Mouse (Mus musculus) heart, embryonic 10.5 days (tissue): ENCODE measurements at regions not wholly inside any gene's neighbourhood (a gene's known extent, or its start where the extent isn't known, plus 50 kb on each side); places are given as distances from the start of the nearest gene placed in this dataset.

ENCODE experiments used
- DNase-seq: peaks from one replicate; pipeline ENCODE4 v3.0.0-alpha.2; 2017; ENCODE audit warnings: low spot score
- H3K27ac ChIP-seq: fragments of 300-500 bp; sonication (generic); 2 replicates; pipeline ENCODE4 v1.5.1; 2016; ENCODE audit warnings: mild to moderate bottlenecking
- H3K27me3 ChIP-seq: fragments of 300-500 bp; sonication (generic); 2 replicates; pipeline ENCODE4 v1.6.1; 2016; ENCODE audit warnings: mild to moderate bottlenecking; ENCODE audit not compliant: poor library complexity, insufficient read depth, severe bottlenecking
- H3K36me3 ChIP-seq: fragments of 300-500 bp; sonication (generic); 2 replicates; pipeline ENCODE4 v1.6.1; 2016; ENCODE audit warnings: mild to moderate bottlenecking, moderate library complexity
- H3K4me1 ChIP-seq: fragments of 300-500 bp; sonication (generic); 2 replicates; pipeline ENCODE4 v1.6.1; 2016; ENCODE audit warnings: mild to moderate bottlenecking
- H3K4me3 ChIP-seq: fragments of 300-500 bp; sonication (generic); 2 replicates; pipeline ENCODE4 v1.5.1; 2016; ENCODE audit warnings: mild to moderate bottlenecking, moderate library complexity
- H3K9me3 ChIP-seq: fragments of 300-500 bp; sonication (generic); 2 replicates; pipeline ENCODE4 v1.6.1; 2016; ENCODE audit warnings: mild to moderate bottlenecking, moderate library complexity
- WGBS: fragments of 180-500 bp; shearing (Covaris S2); methylation state at CpG from one replicate; pipeline ENCODE4 v1.1.7; 2016; 5-methylcytosine and 5-hydroxymethylcytosine counted together

DNA sequence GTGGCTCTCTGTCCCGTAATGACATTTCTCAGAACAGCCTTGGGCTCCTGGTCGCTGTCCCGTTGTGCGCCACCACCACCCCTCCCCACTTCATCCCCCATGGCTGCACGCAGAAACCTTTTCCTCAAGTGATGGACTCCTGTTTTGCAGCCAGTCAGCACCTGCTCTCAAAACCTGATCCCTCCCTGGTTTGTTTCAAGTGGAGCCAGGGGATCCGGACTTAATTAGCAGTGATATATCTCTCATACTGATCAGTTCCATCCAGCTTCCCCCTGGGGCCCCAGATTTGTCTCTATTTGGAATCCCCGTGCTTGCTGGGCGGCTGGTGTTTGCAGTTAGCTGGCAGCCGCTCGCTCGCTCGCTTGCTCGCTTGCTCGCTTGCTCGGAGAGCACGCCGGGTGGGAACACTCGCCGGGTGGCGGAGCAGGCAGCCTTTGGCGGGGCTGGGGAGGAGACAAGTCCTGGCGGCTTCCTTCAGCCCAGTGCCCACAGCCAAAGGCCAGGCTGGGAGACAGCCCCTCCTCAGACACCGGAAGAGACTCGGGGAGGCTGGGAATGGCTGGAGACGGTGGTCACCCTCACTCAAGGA lies 164.3 kb upstream of the Lef1 start:
- peak; percentile 79 for DNase-seq
- Histone ChIP-seq H3K27ac (peak overlapping the region; percentile 94), H3K4me3 (peak overlapping the region; percentile 60), H3K27me3 (no peaks in the 10 kb centered on the region; the same call in 1 of the 2 replicates), H3K4me1 (peaks cover 24% of the 10 kb centered on the region), H3K36me3 (no peaks in the 10 kb centered on the region), H3K9me3 (no peaks in the 10 kb centered on the region)
- WGBS, result under 1% methylated on average over 25 of the region's 25 CpGs

DNA sequence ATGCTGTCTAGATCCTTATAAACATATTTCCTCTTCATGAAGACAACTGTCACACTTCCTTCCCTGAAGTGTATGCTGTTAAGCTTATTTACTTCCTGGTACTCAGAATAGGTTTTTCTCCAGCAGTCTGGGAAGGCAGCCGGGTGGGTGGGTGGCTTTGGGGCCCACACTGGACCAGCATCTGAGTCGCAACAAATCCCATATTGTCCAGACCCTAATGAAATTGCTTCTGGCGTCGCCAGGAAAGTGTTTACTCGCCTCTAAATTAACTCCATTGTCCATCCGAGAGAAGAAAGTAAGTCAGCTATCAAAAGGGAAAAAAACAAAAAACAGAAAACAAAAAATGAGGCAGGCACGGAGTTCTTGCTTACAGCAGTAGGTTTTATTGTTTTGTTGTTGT lies 164.9 kb upstream of the Lef1 start:
- peaks cover 19% of the 10 kb centered on the region for H3K4me1 ChIP-seq
- DNase-seq, result no peak
- H3K9me3 ChIP-seq, result no peaks in the 10 kb centered on the region
- H3K27me3 ChIP-seq, result no peaks in the 10 kb centered on the region; the same call in 1 of the 2 replicates
- WGBS, result 11% methylated on average over 7 of the region's 7 CpGs
- peak overlapping the region; percentile 60 for H3K4me3 ChIP-seq
- H3K27ac ChIP-seq, result peak overlapping the region; percentile 94
- H3K36me3 ChIP-seq, result no peaks in the 10 kb centered on the region

- no peaks in the 10 kb centered on the region; the same call in 1 of the 2 replicates for H3K27me3 ChIP-seq
- WGBS, result 90% methylated on average over 6 of the region's 6 CpGs
Measured at GRCm38 (mm10) chr3:130944241-130944640, 166.0 kb upstream of the Lef1 start.

DNA sequence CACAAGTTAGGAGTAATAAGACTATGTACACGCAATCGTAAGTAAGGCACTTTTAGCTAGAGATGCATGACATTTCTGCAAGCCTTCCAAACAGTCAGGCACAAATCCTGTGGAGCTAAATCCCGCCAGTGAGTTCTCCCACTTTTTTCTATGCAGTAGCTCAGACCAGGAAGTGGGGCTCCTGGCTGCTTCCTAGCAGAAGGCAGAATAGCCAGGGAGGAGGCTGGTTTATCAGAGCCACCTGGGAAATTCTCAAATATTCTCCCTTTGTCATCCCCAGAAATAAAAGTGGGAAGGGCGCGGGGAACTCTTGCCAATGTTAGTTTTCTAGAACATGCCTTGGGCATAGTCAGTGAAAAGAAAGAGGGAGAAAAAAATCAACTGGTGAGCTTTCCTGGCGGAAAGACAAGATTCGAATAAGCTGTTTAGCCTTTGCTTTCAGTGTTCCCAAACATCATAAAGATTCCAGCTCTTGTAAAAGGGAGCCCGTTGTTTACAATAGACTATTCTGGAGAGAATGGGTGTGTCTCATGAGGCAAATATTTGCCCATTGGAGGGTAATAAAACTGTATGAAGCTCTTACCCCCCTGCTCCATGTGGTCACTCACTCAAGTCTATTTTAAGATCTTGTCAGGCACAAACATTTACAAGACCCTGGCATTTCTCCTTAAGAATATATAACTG lies 167.2 kb upstream of the Lef1 start:
- H3K4me1 ChIP-seq, result peaks cover 19% of the 10 kb centered on the region
- DNase-seq, result no peak
- no peaks in the 10 kb centered on the region for H3K9me3 ChIP-seq
- no peaks in the 10 kb centered on the region for H3K36me3 ChIP-seq
- 82% methylated on average over 8 of the region's 8 CpGs for WGBS
- no peak overlapping the region for H3K4me3 ChIP-seq
- no peaks in the 10 kb centered on the region; the same call in 1 of the 2 replicates for H3K27me3 ChIP-seq
- H3K27ac ChIP-seq, result no peak overlapping the region

More at GRCm38 (mm10) chr3:130944241-130944640, 166.0 kb upstream of the Lef1 start:
- no peaks in the 10 kb centered on the region for H3K9me3 ChIP-seq
- H3K4me3 ChIP-seq, result no peak overlapping the region
- peaks cover 19% of the 10 kb centered on the region for H3K4me1 ChIP-seq
- no peak overlapping the region for H3K27ac ChIP-seq
- DNase-seq, result no peak
- H3K36me3 ChIP-seq, result no peaks in the 10 kb centered on the region

DNA sequence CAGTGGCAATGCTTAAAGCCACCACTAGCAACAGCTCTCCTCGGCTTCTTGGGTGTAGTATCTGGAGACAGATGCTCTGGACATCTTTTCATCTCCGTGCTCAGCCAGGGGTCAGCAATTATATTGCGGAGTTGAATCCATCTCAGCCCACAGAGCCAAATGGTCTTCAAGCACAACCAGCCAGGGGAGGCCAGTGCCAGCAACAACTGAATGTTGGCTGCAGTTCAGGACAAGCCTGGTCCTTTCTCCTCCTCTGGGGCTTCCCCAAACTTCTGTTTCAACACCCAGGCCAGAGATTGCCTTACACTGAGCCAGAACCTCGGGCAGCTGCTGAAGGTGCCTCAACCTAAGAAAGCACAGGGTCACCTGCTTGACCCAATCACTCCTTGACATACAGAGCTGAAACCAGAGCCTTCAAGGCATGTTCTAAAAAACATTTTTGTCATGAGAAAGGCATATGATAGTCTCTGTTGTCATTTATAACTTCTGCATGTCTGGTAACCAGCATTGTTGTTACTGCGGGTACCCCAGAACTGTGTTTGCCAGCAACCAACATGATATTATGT lies 169.9 kb upstream of the Lef1 start:
- DNase-seq, result no peak
- Histone ChIP-seq H3K27ac (no peak overlapping the region), H3K9me3 (no peaks in the 10 kb centered on the region), H3K36me3 (no peaks in the 10 kb centered on the region), H3K4me3 (no peak overlapping the region), H3K4me1 (peaks cover 14% of the 10 kb centered on the region), H3K27me3 (no peaks in the 10 kb centered on the region)
- WGBS, result 81% methylated on average over 5 of the region's 5 CpGs

GRCm38 (mm10) chr3:130936980-130937379 lies 173.3 kb upstream of the Lef1 start:
- Histone ChIP-seq H3K27ac (peak overlapping the region; percentile 16; the same call in 1 of the 2 replicates), H3K36me3 (no peaks in the 10 kb centered on the region), H3K4me3 (no peak overlapping the region), H3K27me3 (no peaks in the 10 kb centered on the region), H3K9me3 (no peaks in the 10 kb centered on the region), H3K4me1 (peaks cover 21% of the 10 kb centered on the region)
- DNase-seq, result no peak
- WGBS, result 73% methylated on average over 5 of the region's 5 CpGs

- H3K4me1 ChIP-seq, result peaks cover 21% of the 10 kb centered on the region
- no peaks in the 10 kb centered on the region for H3K9me3 ChIP-seq
- H3K27me3 ChIP-seq, result no peaks in the 10 kb centered on the region
- H3K36me3 ChIP-seq, result no peaks in the 10 kb centered on the region
- peak overlapping the region; percentile 73 for H3K27ac ChIP-seq
- 13% methylated on average over 7 of the region's 7 CpGs for WGBS
- DNase-seq, result peak; percentile 79
- peak overlapping the region; percentile 27 for H3K4me3 ChIP-seq
Measured at GRCm38 (mm10) chr3:130936336-130936735, 173.9 kb upstream of the Lef1 start.

- peaks cover 21% of the 10 kb centered on the region for H3K4me1 ChIP-seq
- H3K27me3 ChIP-seq, result no peaks in the 10 kb centered on the region
- 43% methylated on average over 11 of the region's 11 CpGs for WGBS
- H3K4me3 ChIP-seq, result peak overlapping the region; percentile 27
- no peaks in the 10 kb centered on the region for H3K9me3 ChIP-seq
- no peak for DNase-seq
- peak overlapping the region; percentile 73 for H3K27ac ChIP-seq
- no peaks in the 10 kb centered on the region for H3K36me3 ChIP-seq
Measured at GRCm38 (mm10) chr3:130935926-130936315, 174.3 kb upstream of the Lef1 start.

- peaks cover 21% of the 10 kb centered on the region for H3K4me1 ChIP-seq
- peak overlapping the region; percentile 73 for H3K27ac ChIP-seq
- H3K9me3 ChIP-seq, result no peaks in the 10 kb centered on the region
- no peaks in the 10 kb centered on the region for H3K27me3 ChIP-seq
- 53% methylated on average over 8 of the region's 8 CpGs for WGBS
- peak overlapping the region; percentile 1; the same call in 1 of the 2 replicates for H3K4me3 ChIP-seq
- no peak for DNase-seq
- H3K36me3 ChIP-seq, result no peaks in the 10 kb centered on the region
Measured at GRCm38 (mm10) chr3:130935302-130935925, 174.9 kb upstream of the Lef1 start.

- Histone ChIP-seq H3K36me3 (no peaks in the 10 kb centered on the region), H3K4me1 (peaks cover 21% of the 10 kb centered on the region), H3K4me3 (no peak overlapping the region), H3K27me3 (no peaks in the 10 kb centered on the region), H3K27ac (peak overlapping the region; percentile 36; the same call in 1 of the 2 replicates), H3K9me3 (no peaks in the 10 kb centered on the region)
- DNase-seq, result no peak
- 59% methylated on average over 6 of the region's 6 CpGs for WGBS
Measured at GRCm38 (mm10) chr3:130932723-130933122, 177.5 kb upstream of the Lef1 start.

DNA sequence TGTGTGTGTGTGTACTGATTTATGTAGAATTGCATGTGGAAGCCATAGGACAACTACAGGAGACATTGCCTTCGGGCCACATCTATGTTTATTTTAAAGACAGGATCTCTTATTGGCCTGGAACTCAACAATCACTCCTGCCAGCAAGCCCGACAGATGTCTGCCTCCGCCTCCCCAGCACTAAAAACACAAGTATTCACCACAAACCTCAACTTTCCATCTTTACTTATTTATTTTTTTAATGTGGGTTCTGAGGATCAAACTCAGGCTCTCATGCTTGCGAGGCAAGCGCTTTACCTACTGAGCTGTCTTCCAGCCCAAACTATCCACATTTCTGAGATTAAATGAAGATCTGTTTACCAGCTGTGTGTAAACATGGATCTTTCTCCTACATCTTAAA lies 178.0 kb upstream of the Lef1 start:
- H3K27ac ChIP-seq, result peak overlapping the region; percentile 36; the same call in 1 of the 2 replicates
- no peak for DNase-seq
- no peaks in the 10 kb centered on the region for H3K36me3 ChIP-seq
- 78% methylated on average over 5 of the region's 5 CpGs for WGBS
- H3K4me1 ChIP-seq, result peaks cover 21% of the 10 kb centered on the region
- H3K27me3 ChIP-seq, result no peaks in the 10 kb centered on the region
- H3K4me3 ChIP-seq, result no peak overlapping the region
- H3K9me3 ChIP-seq, result no peaks in the 10 kb centered on the region

GRCm38 (mm10) chr3:130925000-130925399 lies 185.3 kb upstream of the Lef1 start:
- 71% methylated on average over 5 of the region's 5 CpGs for WGBS
- peaks cover 14% of the 10 kb centered on the region for H3K4me1 ChIP-seq
- peaks cover 4% of the 10 kb centered on the region for H3K27me3 ChIP-seq
- no peak overlapping the region for H3K27ac ChIP-seq
- H3K4me3 ChIP-seq, result no peak overlapping the region
- no peak for DNase-seq
- H3K36me3 ChIP-seq, result no peaks in the 10 kb centered on the region
- H3K9me3 ChIP-seq, result no peaks in the 10 kb centered on the region

- Histone ChIP-seq H3K27ac (0 out of 2 replicates have a peak overlapping the region, but pooled peaks have one; percentile 42), H3K4me3 (peak overlapping the region; percentile 45), H3K9me3 (no peaks in the 10 kb centered on the region), H3K36me3 (no peaks in the 10 kb centered on the region), H3K27me3 (peaks cover 4% of the 10 kb centered on the region), H3K4me1 (peaks cover 14% of the 10 kb centered on the region)
- 59% methylated on average over 8 of the region's 8 CpGs for WGBS
- no peak for DNase-seq
Measured at GRCm38 (mm10) chr3:130923615-130923958, 186.7 kb upstream of the Lef1 start.
